Mouse (Mus musculus) cerebellum, adult 2 months (tissue): ENCODE results near the gene Pilrb1.

Source experiments
- CTCF ChIP-seq: fragments of 200-500 bp; IDR thresholded peaks from 2 replicates; pipeline ENCODE4 v1.5.1; 2011; ENCODE audit warnings: low read depth, mild to moderate bottlenecking, control low read depth, low read length, moderate library complexity, borderline replicate concordance; ENCODE audit not compliant: insufficient read depth
- POLR2A ChIP-seq: fragments of 200-500 bp; IDR thresholded peaks from 2 replicates; pipeline ENCODE4 v1.6.1; 2011; ENCODE audit warnings: low read length, control low read depth, borderline replicate concordance; ENCODE audit not compliant: insufficient read depth

DNA sequence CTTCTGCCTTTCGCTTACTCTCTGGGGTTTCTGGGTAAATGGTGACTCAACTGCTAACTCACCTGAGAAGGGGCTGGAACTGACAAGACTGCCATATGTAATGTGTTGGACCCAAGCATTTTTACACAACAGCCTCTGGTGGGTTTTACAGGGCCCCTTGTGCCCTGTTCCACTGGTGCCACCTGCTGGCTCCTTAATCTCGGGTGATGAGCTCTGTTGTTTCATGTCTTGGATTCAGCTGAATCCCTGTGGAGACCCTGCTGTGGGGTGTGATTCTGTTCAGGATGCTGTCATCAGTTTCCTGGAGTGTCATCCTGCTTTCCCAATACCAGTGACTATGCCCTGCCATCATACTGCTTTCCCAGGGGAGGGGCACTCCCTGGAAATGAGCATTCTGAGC is 20.0 kb upstream of the Pilrb1 start:
- TF ChIP-seq CTCF: no peak
- TF ChIP-seq POLR2A: no peak
